Mouse (Mus musculus) bone marrow, adult 2 months (tissue): ENCODE results near the gene Ube2z.

Experiments used
- CTCF ChIP-seq: fragments of 200-500 bp; IDR thresholded peaks from 2 replicates; pipeline ENCODE4 v1.5.1; 2011; ENCODE audit warnings: low read length, control low read depth; ENCODE audit not compliant: control insufficient read depth, insufficient read depth
- POLR2A ChIP-seq: fragments of 200-500 bp; IDR thresholded peaks from 2 replicates; pipeline ENCODE4 v1.6.1; 2011; ENCODE audit warnings: low read depth, mild to moderate bottlenecking, control low read depth, low read length, borderline replicate concordance; ENCODE audit not compliant: control insufficient read depth

DNA sequence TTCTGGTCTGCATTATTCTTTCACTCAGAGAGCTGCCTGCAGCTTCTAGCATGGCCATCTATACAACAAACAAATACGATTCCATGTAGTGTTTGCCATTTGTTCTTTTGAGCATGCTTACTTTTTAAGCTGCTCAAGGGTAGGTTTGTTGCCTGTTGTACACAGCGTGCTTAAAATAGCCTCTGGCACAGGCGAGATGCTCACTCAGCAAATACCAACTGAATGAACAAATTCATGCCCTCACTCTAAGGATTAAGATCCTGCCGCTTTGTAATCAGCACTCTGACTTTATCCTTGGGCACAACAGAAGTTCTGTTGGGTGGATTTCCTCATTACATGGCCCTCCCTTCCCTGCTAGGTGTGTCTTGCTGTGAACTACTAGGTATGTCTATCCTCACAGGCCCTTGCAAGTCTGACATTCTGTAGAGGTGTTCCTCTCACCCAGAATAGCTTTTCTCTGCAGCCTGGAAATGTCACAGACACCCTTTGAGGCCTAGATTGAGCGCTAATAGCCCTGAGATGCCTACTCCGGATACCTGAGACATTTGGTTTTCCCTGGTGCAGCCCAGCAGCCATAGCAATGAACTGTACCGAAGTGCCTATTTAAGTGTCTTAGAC lies 27.6 kb upstream of the Ube2z start:
- TF ChIP-seq POLR2A = no peak
- no peak for TF ChIP-seq CTCF
